In the genomic region with DNA sequence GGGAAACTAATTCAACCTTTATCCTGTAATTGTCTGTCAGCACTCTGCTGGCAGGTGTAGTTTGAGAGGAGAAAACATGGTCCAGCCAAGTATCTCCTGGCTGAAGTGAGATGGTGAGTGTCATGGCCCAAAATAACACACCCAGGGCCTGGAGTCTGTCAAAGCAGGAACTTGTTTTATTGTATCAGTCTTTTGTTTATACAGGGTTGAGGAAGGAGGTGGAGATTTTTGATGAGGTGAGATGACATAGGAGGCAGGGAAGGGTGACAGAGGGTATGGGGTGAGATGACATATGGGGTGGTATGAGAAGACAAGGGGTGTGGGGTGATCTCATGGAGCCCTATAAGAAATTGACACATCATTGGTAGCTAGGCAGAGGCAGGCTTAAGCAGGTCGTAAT, we compare ENCODE assay signal across 26 mouse cellular contexts.
DNase-seq lines count a peak whose midpoint lies in the region; ATAC-seq and TF ChIP-seq lines count a peak whose summit lies in the region.
"Had no signal": no experiment of that assay in that cellular context is flagged by ENCODE, and none has a peak within 500 bp of the region (broad histone marks: within the 10 kb centered on the region; RNA-seq: fewer than 3 reads in every experiment).

No protein-coding gene starts in this region.

- peak overlapping the region; percentile 79 for H3K27ac ChIP-seq in heart, embryonic 12.5 days (ENCODE audit: poor library complexity, severe bottlenecking)
- H3K27ac ChIP-seq in heart, postnatal 0 days (ENCODE audit: low read depth): peak overlapping the region; percentile 71
- no peak overlapping the region for H3K27ac ChIP-seq in midbrain, postnatal 0 days (ENCODE audit: low read depth, low read length)
- H3K27ac ChIP-seq in hindbrain, embryonic 12.5 days: no peak overlapping the region
- H3K27ac ChIP-seq: forebrain, embryonic 13.5 days; hindbrain, embryonic 10.5 days; layer of hippocampus, adult 2 months; left cerebral cortex, adult 2 months; limb, embryonic 12.5 days; liver, embryonic 15.5 days; stomach, embryonic 15.5 days had no signal

- peak; percentile 32 for DNase-seq in heart, adult 8-10 months (ENCODE audit: low spot score)
- DNase-seq in heart, postnatal 0 days (ENCODE audit: low spot score): peak; percentile 69
- no peak for DNase-seq in midbrain, postnatal 0 days (ENCODE audit: low spot score)
- DNase-seq: adrenal gland, adult 8-10 months; B cell, adult 2 months; cerebellum, adult 9-10 months; cerebellum, postnatal 36 days; kidney, adult 18-20 months; kidney, postnatal 36 days; lung, embryonic 14.5 days; lung, postnatal 14 days; retina, postnatal 1 day; right cerebral cortex, postnatal 14 days had no signal

- no peak overlapping the region for H3K9ac ChIP-seq in heart, embryonic 12.5 days
- H3K9ac ChIP-seq in heart, postnatal 0 days (replicated peaks; ENCODE audit: low read depth, low read length): no peak overlapping the region
- no peak overlapping the region for H3K9ac ChIP-seq in midbrain, postnatal 0 days (replicated peaks; ENCODE audit: low read length, poor library complexity, severe bottlenecking)
- no peak overlapping the region for H3K9ac ChIP-seq in hindbrain, embryonic 12.5 days
- H3K9ac ChIP-seq: forebrain, embryonic 13.5 days; limb, embryonic 12.5 days; liver, embryonic 15.5 days; lung, embryonic 14.5 days; stomach, embryonic 15.5 days had no signal

- H3K9me3 ChIP-seq in heart, embryonic 12.5 days (replicated peaks): peaks cover 3% of the 10 kb centered on the region; the same call in 1 of the 2 replicates
- no peaks in the 10 kb centered on the region for H3K9me3 ChIP-seq in heart, postnatal 0 days (replicated peaks; ENCODE audit: control insufficient read depth, low read length)
- H3K9me3 ChIP-seq in midbrain, postnatal 0 days (ENCODE audit: low read length): no peaks in the 10 kb centered on the region
- H3K9me3 ChIP-seq in hindbrain, embryonic 12.5 days (replicated peaks): no peaks in the 10 kb centered on the region
- H3K9me3 ChIP-seq: forebrain, embryonic 13.5 days; hindbrain, embryonic 10.5 days; limb, embryonic 12.5 days; liver, embryonic 15.5 days; stomach, embryonic 15.5 days had no signal

- H3K27me3 ChIP-seq in heart, embryonic 12.5 days (replicated peaks): no peaks in the 10 kb centered on the region
- no peaks in the 10 kb centered on the region for H3K27me3 ChIP-seq in heart, postnatal 0 days (ENCODE audit: control insufficient read depth, insufficient read depth, low read length)
- no peaks in the 10 kb centered on the region for H3K27me3 ChIP-seq in midbrain, postnatal 0 days (ENCODE audit: insufficient read depth, low read length)
- no peaks in the 10 kb centered on the region for H3K27me3 ChIP-seq in hindbrain, embryonic 12.5 days
- H3K27me3 ChIP-seq: forebrain, embryonic 13.5 days; limb, embryonic 12.5 days; liver, embryonic 15.5 days; stomach, embryonic 15.5 days had no signal

- ATAC-seq in heart, embryonic 12.5 days (ENCODE audit: insufficient number of reproducible peaks, low FRiP score): peak; percentile 69
- peak; percentile 90 for ATAC-seq in heart, postnatal 0 days (ENCODE audit: insufficient read depth, low read depth)
- ATAC-seq in midbrain, postnatal 0 days (ENCODE audit: low FRiP score): no peak
- ATAC-seq in hindbrain, embryonic 12.5 days (ENCODE audit: low FRiP score): no peak
- ATAC-seq in megakaryocyte progenitor cell, adult 5-6 weeks (replicated peaks; ENCODE audit: poor library complexity): no peak
- ATAC-seq: activated CD4-positive, CD25-positive, alpha-beta regulatory T cell, adult 4 months; forebrain, embryonic 13.5 days; hindbrain, embryonic 16.5 days had no signal

- no peak overlapping the region for H3K4me2 ChIP-seq in heart, embryonic 12.5 days
- no peak overlapping the region for H3K4me2 ChIP-seq in heart, postnatal 0 days (ENCODE audit: low read depth, low read length)
- H3K4me2 ChIP-seq in midbrain, postnatal 0 days (ENCODE audit: low read depth, low read length, poor library complexity, severe bottlenecking): no peak overlapping the region
- no peak overlapping the region for H3K4me2 ChIP-seq in hindbrain, embryonic 12.5 days (replicated peaks)
- H3K4me2 ChIP-seq: forebrain, embryonic 13.5 days; limb, embryonic 12.5 days; liver, embryonic 15.5 days; lung, embryonic 14.5 days; midbrain, embryonic 11.5 days; stomach, embryonic 15.5 days had no signal

- no peaks in the 10 kb centered on the region for H3K4me1 ChIP-seq in heart, embryonic 12.5 days (replicated peaks)
- no peaks in the 10 kb centered on the region for H3K4me1 ChIP-seq in heart, postnatal 0 days (ENCODE audit: control insufficient read depth, insufficient read depth)
- no peaks in the 10 kb centered on the region for H3K4me1 ChIP-seq in midbrain, postnatal 0 days (ENCODE audit: insufficient read depth, low read length)
- H3K4me1 ChIP-seq in hindbrain, embryonic 12.5 days: no peaks in the 10 kb centered on the region
- H3K4me1 ChIP-seq: forebrain, embryonic 13.5 days; hindbrain, embryonic 10.5 days; limb, embryonic 12.5 days; liver, embryonic 15.5 days; stomach, embryonic 15.5 days had no signal

- no peak for TF ChIP-seq CTCF in heart, postnatal 0 days (IDR thresholded peaks at IDR 0.05; ENCODE audit: low read depth)
- TF ChIP-seq CTCF in midbrain, postnatal 0 days (IDR thresholded peaks at IDR 0.05): no peak

- no peaks in the 10 kb centered on the region for H3K36me3 ChIP-seq in heart, embryonic 12.5 days
- no peaks in the 10 kb centered on the region for H3K36me3 ChIP-seq in heart, postnatal 0 days (replicated peaks; ENCODE audit: control insufficient read depth, insufficient read depth, low read length)
- no peaks in the 10 kb centered on the region for H3K36me3 ChIP-seq in midbrain, postnatal 0 days (ENCODE audit: insufficient read depth, low read length)
- H3K36me3 ChIP-seq in hindbrain, embryonic 12.5 days: no peaks in the 10 kb centered on the region
- H3K36me3 ChIP-seq: hindbrain, embryonic 10.5 days; limb, embryonic 12.5 days; liver, embryonic 15.5 days; stomach, embryonic 15.5 days had no signal

- no peak overlapping the region for H3K4me3 ChIP-seq in heart, embryonic 12.5 days
- no peak overlapping the region for H3K4me3 ChIP-seq in heart, postnatal 0 days (ENCODE audit: low read depth, low read length)
- no peak overlapping the region for H3K4me3 ChIP-seq in midbrain, postnatal 0 days (ENCODE audit: low read depth, low read length)
- no peak overlapping the region for H3K4me3 ChIP-seq in hindbrain, embryonic 12.5 days
- H3K4me3 ChIP-seq: forebrain, embryonic 13.5 days; hindbrain, embryonic 10.5 days; layer of hippocampus, adult 2 months; left cerebral cortex, adult 2 months; limb, embryonic 12.5 days; liver, embryonic 15.5 days; stomach, embryonic 15.5 days had no signal

- WGBS in heart, embryonic 12.5 days: 58% methylated on average over 1 of the region's 1 CpGs
- WGBS in heart, postnatal 0 days: 41% methylated on average over 1 of the region's 1 CpGs
- WGBS in midbrain, postnatal 0 days: 87% methylated on average over 1 of the region's 1 CpGs
- 93% methylated on average over 1 of the region's 1 CpGs for WGBS in hindbrain, embryonic 12.5 days

- peak; percentile 42; the same call in 1 of the 2 replicates for TF ChIP-seq EP300 in heart, postnatal 0 days (IDR thresholded peaks at IDR 0.05; ENCODE audit: low read depth)

Comparison
In these comparisons a context has a peak if more than half of its experiments do, and no peak if none do; other contexts are left out.
1. ATAC-seq: peak in heart, embryonic 12.5 days (single experiment) and heart, postnatal 0 days (single experiment); none in midbrain, postnatal 0 days (single experiment), hindbrain, embryonic 12.5 days (single experiment) and megakaryocyte progenitor cell, adult 5-6 weeks (single experiment).
2. H3K27ac ChIP-seq: peak in heart, embryonic 12.5 days (single experiment) and heart, postnatal 0 days (single experiment); none in midbrain, postnatal 0 days (single experiment) and hindbrain, embryonic 12.5 days (single experiment).